Mouse (Mus musculus) erythroid progenitor cell, adult 5-6 weeks (primary cell): Measurements from ENCODE around the gene Pex1. TPM values are rescaled to one million over a fixed set of nuclear protein-coding genes. Genes with fewer than 3 reads are reported as not detected.

Source experiments
- total RNA-seq, 2 experiments: library from RNA; stranded (forward) in 1 of 2; stranded (reverse) in 1 of 2; fragments of 150-400 nt in 1 of 2; fragments of 186-747, 209-891 nt in 1 of 2; gene quantifications; 2 replicates each; pipeline versions ENCODE4 v1.2.3 to v1.2.4; 2015 to 2017; ENCODE audit warnings: low replicate concordance in 2 of 2

Pex1 gene
- total RNA-seq, 2 experiments from 2014 or later = 0.23 to 4.6 TPM

Other genes with a start within 250 kb of the Pex1 start
- 57.0 and 58.4 TPM in 2 replicates for gene Fam133b, start 52.2 kb upstream of the Pex1 start, total RNA-seq (2015; ENCODE audit: low replicate concordance)
- 102 and 153 TPM in 2 replicates for gene Fam133b, start 52.2 kb upstream of the Pex1 start, total RNA-seq (2017; ENCODE audit: low replicate concordance)
- 32.4 and 38.6 TPM in 2 replicates for gene 1700109H08Rik, start 24.5 kb upstream of the Pex1 start, total RNA-seq (2015; ENCODE audit: low replicate concordance)
- 6.7 and 30.4 TPM in 2 replicates for gene 1700109H08Rik, start 24.5 kb upstream of the Pex1 start, total RNA-seq (2017; ENCODE audit: low replicate concordance)
- 3.4 and 13.0 TPM in 2 replicates for gene Rbm48, start 519 bp downstream of the Pex1 start, total RNA-seq (2015; ENCODE audit: low replicate concordance)
- gene Rbm48, start 519 bp downstream of the Pex1 start, total RNA-seq (2017; ENCODE audit: low replicate concordance) = 10.3 and 14.9 TPM in 2 replicates
- not detected in 2 replicates for gene Tmbim7, start 55.1 kb downstream of the Pex1 start, total RNA-seq (2015; ENCODE audit: low replicate concordance)
- gene Tmbim7, start 55.1 kb downstream of the Pex1 start, total RNA-seq (2017; ENCODE audit: low replicate concordance) = not detected in 2 replicates
- 67.4 and 171 TPM in 2 replicates for gene Gatad1, start 61.1 kb downstream of the Pex1 start, total RNA-seq (2015; ENCODE audit: low replicate concordance)
- gene Gatad1, start 61.1 kb downstream of the Pex1 start, total RNA-seq (2017; ENCODE audit: low replicate concordance) = 86.9 and 115 TPM in 2 replicates
- 10.1 and 19.8 TPM in 2 replicates for gene Ankib1, start 206.9 kb downstream of the Pex1 start, total RNA-seq (2015; ENCODE audit: low replicate concordance)
- gene Ankib1, start 206.9 kb downstream of the Pex1 start, total RNA-seq (2017; ENCODE audit: low replicate concordance) = 21.3 and 27.0 TPM in 2 replicates
- gene Krit1, start 207.1 kb downstream of the Pex1 start, total RNA-seq (2015; ENCODE audit: low replicate concordance) = 67.0 and 88.9 TPM in 2 replicates
- gene Krit1, start 207.1 kb downstream of the Pex1 start, total RNA-seq (2017; ENCODE audit: low replicate concordance) = 105 and 111 TPM in 2 replicates
- not detected in 2 replicates for gene Lrrd1, start 249.1 kb downstream of the Pex1 start, total RNA-seq (2015; ENCODE audit: low replicate concordance)
- not detected in 2 replicates for gene Lrrd1, start 249.1 kb downstream of the Pex1 start, total RNA-seq (2017; ENCODE audit: low replicate concordance)